Mouse (Mus musculus): Measurements from ENCODE around the gene Rin2.
"Not testable (repeated sequence)": the region's sequence is repeated elsewhere in the genome, so short reads cannot be mapped to it uniquely, and the experiment has no call there.

The Rin2 gene

GRCm38 (mm10) chr2:145683536-145683935 lies 8.5 kb downstream of the Rin2 start:
- peak; percentile 13 for DNase-seq (ENCODE audit: low spot score)

- DNase-seq (ENCODE audit: low spot score), result no peak
Observed at GRCm38 (mm10) chr2:145684151-145684550, 9.1 kb downstream of the Rin2 start.

GRCm38 (mm10) chr2:145684891-145685290 lies 9.9 kb downstream of the Rin2 start:
- DNase-seq (ENCODE audit: low spot score), result no peak

- DNase-seq (ENCODE audit: low spot score), result no peak
Observed at GRCm38 (mm10) chr2:145686017-145686416, 11.0 kb downstream of the Rin2 start.

GRCm38 (mm10) chr2:145691367-145692009 lies 16.5 kb downstream of the Rin2 start:
- DNase-seq (ENCODE audit: low spot score), result no peak

- DNase-seq (ENCODE audit: low spot score), result no peak
Observed at GRCm38 (mm10) chr2:145697160-145697559, 22.1 kb downstream of the Rin2 start.

- peak; percentile 27 for DNase-seq (ENCODE audit: low spot score)
Observed at GRCm38 (mm10) chr2:145699414-145700071, 24.5 kb downstream of the Rin2 start.

- DNase-seq (ENCODE audit: low spot score), result no peak
Observed at GRCm38 (mm10) chr2:145700237-145700985, 25.4 kb downstream of the Rin2 start.

- DNase-seq (ENCODE audit: low spot score), result no peak
Observed at GRCm38 (mm10) chr2:145701605-145702335, 26.8 kb downstream of the Rin2 start.

- DNase-seq (ENCODE audit: low spot score), result no peak
Observed at GRCm38 (mm10) chr2:145704738-145705137, 29.7 kb downstream of the Rin2 start.

GRCm38 (mm10) chr2:145709727-145710389 lies 34.8 kb downstream of the Rin2 start:
- DNase-seq (ENCODE audit: low spot score), result no peak

- no peak for DNase-seq (ENCODE audit: low spot score)
Observed at GRCm38 (mm10) chr2:145711512-145711911, 36.5 kb downstream of the Rin2 start.

GRCm38 (mm10) chr2:145712026-145712425 lies 37.0 kb downstream of the Rin2 start:
- no peak for DNase-seq (ENCODE audit: low spot score)

- DNase-seq (ENCODE audit: low spot score), result no peak
Observed at GRCm38 (mm10) chr2:145717539-145717938, 42.5 kb downstream of the Rin2 start.

- no peak for DNase-seq (ENCODE audit: low spot score)
Observed at GRCm38 (mm10) chr2:145718624-145719183, 43.7 kb downstream of the Rin2 start.

GRCm38 (mm10) chr2:145720157-145720556 lies 45.1 kb downstream of the Rin2 start:
- no peak for DNase-seq (ENCODE audit: low spot score)

- DNase-seq (ENCODE audit: low spot score), result no peak
Observed at GRCm38 (mm10) chr2:145720743-145721142, 45.7 kb downstream of the Rin2 start.

GRCm38 (mm10) chr2:145722304-145722703 lies 47.3 kb downstream of the Rin2 start:
- not testable (repeated sequence) for DNase-seq (ENCODE audit: low spot score)

GRCm38 (mm10) chr2:145724288-145724687 lies 49.3 kb downstream of the Rin2 start:
- no peak for DNase-seq (ENCODE audit: low spot score)

GRCm38 (mm10) chr2:145729414-145729813 lies 54.4 kb downstream of the Rin2 start:
- DNase-seq (ENCODE audit: low spot score), result no peak

- no peak for DNase-seq (ENCODE audit: low spot score)
Observed at GRCm38 (mm10) chr2:145730189-145730880, 55.3 kb downstream of the Rin2 start.
